Mouse (Mus musculus) liver, adult 2 months (tissue): ENCODE results near the gene Gm26620.

Experiments
- CTCF ChIP-seq: fragments of 200-500 bp; IDR thresholded peaks from 2 replicates; pipeline ENCODE4 v1.5.1; 2011; ENCODE audit warnings: low read depth, low read length, control low read depth
- POLR2A ChIP-seq: fragments of 200-500 bp; IDR thresholded peaks from 2 replicates; pipeline ENCODE4 v1.6.1; 2011; ENCODE audit warnings: low read length, control low read depth; ENCODE audit not compliant: insufficient read depth; ENCODE audit errors: extremely low read depth

GRCm38 (mm10) chr1:170912891-170913615 is 28.2 kb downstream of the Gm26620 start, which contains the start of gene Fcrlb:
- TF ChIP-seq CTCF (no peak), POLR2A (no peak)
